Mouse (Mus musculus) stomach, postnatal 0 days (tissue): ENCODE results near the gene Ddx43.

ENCODE experiments used
- CTCF ChIP-seq: IDR thresholded peaks from 2 replicates; pipeline ENCODE4 v1.5.1; 2016; ENCODE audit warnings: antibody characterized with exemption, low read depth, mild to moderate bottlenecking, moderate library complexity
- EP300 ChIP-seq: optimal IDR thresholded peaks from 2 replicates; pipeline ENCODE3; 2016; ENCODE audit warnings: antibody characterized with exemption

GRCm38 (mm10) chr9:78386947-78387346 lies 8.6 kb upstream of the Ddx43 start:
- no peak for TF ChIP-seq CTCF
- no peak for TF ChIP-seq EP300
